Mouse (Mus musculus): ENCODE results near the gene Mtmr10. TPM values are rescaled to one million over a fixed set of nuclear protein-coding genes. Genes with fewer than 3 reads are reported as not detected.

Gene Mtmr10
- total RNA-seq (2012; rRNA removed): 6.2 and 9.7 TPM in 2 replicates

- DNase-seq (ENCODE audit: low read depth, low spot score): peak; percentile 86
Observed at GRCm38 (mm10) chr7:64287414-64288091, at the start of gene Mtmr10. Mtmr10 (plus strand) TSS chr7:64287653.

GRCm38 (mm10) chr7:64237747-64238146 is 49.7 kb upstream of the Mtmr10 start:
- H3K9me3 ChIP-seq (ENCODE audit: control insufficient read depth, insufficient read depth, low read depth, low read length): no peaks in the 10 kb centered on the region
- H3K27ac ChIP-seq (ENCODE audit: insufficient read depth, low read depth, low read length, poor library complexity, severe bottlenecking): no peak overlapping the region
- H3K4me3 ChIP-seq (ENCODE audit: insufficient read depth in 1 of 2, low read depth in 1 of 2, low read length in 2 of 2, poor library complexity in 1 of 2, severe bottlenecking in 1 of 2): no peak overlapping the region
- no peak for DNase-seq (ENCODE audit: low read depth, low spot score)
- no peaks in the 10 kb centered on the region for H3K4me1 ChIP-seq (ENCODE audit: control insufficient read depth in 2 of 2, insufficient read depth in 2 of 2, low read length in 2 of 2, poor library complexity in 1 of 2)
- no peak overlapping the region for H3K9ac ChIP-seq (ENCODE audit: insufficient read depth, low read depth, low read length, poor library complexity, severe bottlenecking)
- no peak for TF ChIP-seq CHD2 (IDR thresholded peaks at IDR 0.05; ENCODE audit: low read depth, low read length)
- no peak for TF ChIP-seq HCFC1 (IDR thresholded peaks at IDR 0.05; ENCODE audit: borderline replicate concordance, insufficient read depth, low read length)
- TF ChIP-seq ZC3H11A (IDR thresholded peaks at IDR 0.05; ENCODE audit: borderline replicate concordance, low read depth, low read length): no peak
- no peak for TF ChIP-seq ZNF384 (IDR thresholded peaks at IDR 0.05; ENCODE audit: low read depth, low read length)
- TF ChIP-seq MAFK (IDR thresholded peaks at IDR 0.05; ENCODE audit: insufficient read depth, low read depth, low read length): no peak
- in situ Hi-C loops (cut with MboI; ENCODE audit: low sequenced_read_pairs in 2 of 2, unreplicated experiment in 2 of 2): no loop called here
- H3K36me3 ChIP-seq (ENCODE audit: control insufficient read depth, insufficient read depth, low read length, poor library complexity, severe bottlenecking): no peaks in the 10 kb centered on the region

More at GRCm38 (mm10) chr7:64287414-64288091, at the start of gene Mtmr10:
- Histone ChIP-seq H3K4me1 (ENCODE audit: control insufficient read depth in 2 of 2, insufficient read depth in 2 of 2, low read length in 2 of 2, poor library complexity in 1 of 2) (peaks cover 0 to 3% of the 10 kb centered on the region in 2 experiments; a peak in 1 of 4 replicates), H3K9me3 (ENCODE audit: control insufficient read depth, insufficient read depth, low read depth, low read length) (no peaks in the 10 kb centered on the region), H3K27ac (ENCODE audit: insufficient read depth, low read depth, low read length, poor library complexity, severe bottlenecking) (no peak within 1 kb of the TSS), H3K36me3 (ENCODE audit: control insufficient read depth, insufficient read depth, low read length, poor library complexity, severe bottlenecking) (no peaks in the 10 kb centered on the region), H3K4me3 (ENCODE audit: insufficient read depth in 1 of 2, low read depth in 1 of 2, low read length in 2 of 2, poor library complexity in 1 of 2, severe bottlenecking in 1 of 2) (peak within 1 kb of the TSS; percentile 84 to 87), H3K9ac (ENCODE audit: insufficient read depth, low read depth, low read length, poor library complexity, severe bottlenecking) (peak within 1 kb of the TSS; percentile 84)
- in situ Hi-C loops (cut with MboI; ENCODE audit: low sequenced_read_pairs in 2 of 2, unreplicated experiment in 2 of 2): no loop called here
- TF ChIP-seq ZNF384 (IDR thresholded peaks at IDR 0.05; ENCODE audit: low read depth, low read length) (no peak), HCFC1 (IDR thresholded peaks at IDR 0.05; ENCODE audit: borderline replicate concordance, insufficient read depth, low read length) (peak; percentile 75; the same call in 1 of the 2 replicates)

GRCm38 (mm10) chr7:64238410-64239086 is 48.9 kb upstream of the Mtmr10 start:
- H3K27ac ChIP-seq (ENCODE audit: insufficient read depth, low read depth, low read length, poor library complexity, severe bottlenecking): no peak overlapping the region
- H3K4me1 ChIP-seq (ENCODE audit: control insufficient read depth in 2 of 2, insufficient read depth in 2 of 2, low read length in 2 of 2, poor library complexity in 1 of 2): no peaks in the 10 kb centered on the region
- H3K36me3 ChIP-seq (ENCODE audit: control insufficient read depth, insufficient read depth, low read length, poor library complexity, severe bottlenecking): no peaks in the 10 kb centered on the region
- H3K9me3 ChIP-seq (ENCODE audit: control insufficient read depth, insufficient read depth, low read depth, low read length): no peaks in the 10 kb centered on the region
- no peak for DNase-seq (ENCODE audit: low read depth, low spot score)
- no peak overlapping the region for H3K9ac ChIP-seq (ENCODE audit: insufficient read depth, low read depth, low read length, poor library complexity, severe bottlenecking)
- no peak overlapping the region for H3K4me3 ChIP-seq (ENCODE audit: insufficient read depth in 1 of 2, low read depth in 1 of 2, low read length in 2 of 2, poor library complexity in 1 of 2, severe bottlenecking in 1 of 2)
- in situ Hi-C loops (cut with MboI; ENCODE audit: low sequenced_read_pairs in 2 of 2, unreplicated experiment in 2 of 2): no loop called here
- TF ChIP-seq ZC3H11A (IDR thresholded peaks at IDR 0.05; ENCODE audit: borderline replicate concordance, low read depth, low read length) (no peak), MAFK (IDR thresholded peaks at IDR 0.05; ENCODE audit: insufficient read depth, low read depth, low read length) (no peak), HCFC1 (IDR thresholded peaks at IDR 0.05; ENCODE audit: borderline replicate concordance, insufficient read depth, low read length) (no peak), ZNF384 (IDR thresholded peaks at IDR 0.05; ENCODE audit: low read depth, low read length) (no peak), CHD2 (IDR thresholded peaks at IDR 0.05; ENCODE audit: low read depth, low read length) (no peak)

GRCm38 (mm10) chr7:64239138-64239805 is 48.2 kb upstream of the Mtmr10 start:
- Histone ChIP-seq H3K4me1 (ENCODE audit: control insufficient read depth in 2 of 2, insufficient read depth in 2 of 2, low read length in 2 of 2, poor library complexity in 1 of 2) (no peaks in the 10 kb centered on the region), H3K4me3 (ENCODE audit: insufficient read depth in 1 of 2, low read depth in 1 of 2, low read length in 2 of 2, poor library complexity in 1 of 2, severe bottlenecking in 1 of 2) (no peak overlapping the region), H3K36me3 (ENCODE audit: control insufficient read depth, insufficient read depth, low read length, poor library complexity, severe bottlenecking) (no peaks in the 10 kb centered on the region), H3K27ac (ENCODE audit: insufficient read depth, low read depth, low read length, poor library complexity, severe bottlenecking) (no peak overlapping the region), H3K9ac (ENCODE audit: insufficient read depth, low read depth, low read length, poor library complexity, severe bottlenecking) (no peak overlapping the region), H3K9me3 (ENCODE audit: control insufficient read depth, insufficient read depth, low read depth, low read length) (no peaks in the 10 kb centered on the region)
- TF ChIP-seq ZNF384 (IDR thresholded peaks at IDR 0.05; ENCODE audit: low read depth, low read length) (no peak), HCFC1 (IDR thresholded peaks at IDR 0.05; ENCODE audit: borderline replicate concordance, insufficient read depth, low read length) (no peak), MAFK (IDR thresholded peaks at IDR 0.05; ENCODE audit: insufficient read depth, low read depth, low read length) (no peak), ZC3H11A (IDR thresholded peaks at IDR 0.05; ENCODE audit: borderline replicate concordance, low read depth, low read length) (no peak), CHD2 (IDR thresholded peaks at IDR 0.05; ENCODE audit: low read depth, low read length) (no peak)
- no peak for DNase-seq (ENCODE audit: low read depth, low spot score)
- in situ Hi-C loops (cut with MboI; ENCODE audit: low sequenced_read_pairs in 2 of 2, unreplicated experiment in 2 of 2): no loop called here

Data from ES-E14 (cell line).